Mouse (Mus musculus): ENCODE results near the gene Spsb4.
A peak's percentile ranks its signal among the peaks of the same experiment; 100 is the strongest.

GRCm38 (mm10) chr9:97018677-97019147 lies at the start of gene Spsb4:
- TF ChIP-seq POLR2A (IDR thresholded peaks at IDR 0.05; ENCODE audit: insufficient read length, low read depth) (peak; percentile 59), E2F4 (IDR thresholded peaks at IDR 0.05; ENCODE audit: insufficient read depth) (no peak), POLR2AphosphoS2 (IDR thresholded peaks at IDR 0.05; ENCODE audit: insufficient read length, low read depth) (no peak), USF1 (IDR thresholded peaks at IDR 0.05; ENCODE audit: low read depth) (no peak), MAX (IDR thresholded peaks at IDR 0.05; ENCODE audit: low read depth) (no peak), REST (IDR thresholded peaks at IDR 0.05; ENCODE audit: insufficient read depth, insufficient read length) (no peak), MYOG (IDR thresholded peaks at IDR 0.05; ENCODE audit: control insufficient read depth in 1 of 3, insufficient read depth in 1 of 3, insufficient read length in 2 of 3, low read depth in 2 of 3) (peak in 1 of 3 experiments; percentile 17), MYOD1 (IDR thresholded peaks at IDR 0.05; ENCODE audit: control insufficient read depth in 1 of 3, insufficient read length in 2 of 3, low read depth in 2 of 3) (peak in 1 of 3 experiments; percentile 17), TCF12 (IDR thresholded peaks at IDR 0.05; ENCODE audit: insufficient read depth, poor library complexity, severe bottlenecking) (no peak)
